Mouse (Mus musculus) kidney, embryonic 14.5 days (tissue): ENCODE results near the gene Dph3. TPM values are rescaled to one million over a fixed set of nuclear protein-coding genes. Genes with fewer than 3 reads are reported as not detected.

Experiments used
- ATAC-seq: fragments of 200-750 bp; cut with Nextera tagmentation; 2 replicates; pipeline ENCODE4 v1.8.0; 2017; ENCODE audit warnings: moderate number of reproducible peaks, mild to moderate bottlenecking, moderate TSS enrichment, moderate library complexity; ENCODE audit not compliant: low FRiP score, low TSS enrichment
- H3K27ac ChIP-seq: fragments of 300-500 bp; sonication (generic); 2 replicates; pipeline ENCODE4 v1.5.1; 2014; ENCODE audit warnings: low read depth, mild to moderate bottlenecking, low read length, moderate library complexity, mixed read lengths
- H3K27me3 ChIP-seq: fragments of 300-500 bp; sonication (generic); 2 replicates; pipeline ENCODE4 v1.6.1; 2014; ENCODE audit warnings: mild to moderate bottlenecking, low read length; ENCODE audit not compliant: control insufficient read depth, insufficient read depth
- H3K36me3 ChIP-seq: fragments of 300-500 bp; sonication (generic); 2 replicates; pipeline ENCODE4 v1.6.1; 2014; ENCODE audit warnings: low read length, mixed read lengths; ENCODE audit not compliant: control insufficient read depth, insufficient read depth
- H3K4me1 ChIP-seq: fragments of 300-500 bp; sonication (generic); 2 replicates; pipeline ENCODE4 v1.6.1; 2014; ENCODE audit warnings: low read length, mixed read lengths; ENCODE audit not compliant: control insufficient read depth, insufficient read depth
- H3K4me2 ChIP-seq: fragments of 300-500 bp; sonication (generic); replicated peaks from 2 replicates; pipeline ENCODE4 v1.6.1; 2014; ENCODE audit warnings: low read depth, mild to moderate bottlenecking, low read length
- H3K4me3 ChIP-seq: fragments of 300-500 bp; sonication (generic); 2 replicates; pipeline ENCODE4 v1.5.1; 2014; ENCODE audit warnings: mild to moderate bottlenecking, low read length
- H3K9ac ChIP-seq: fragments of 300-500 bp; sonication (generic); 2 replicates; pipeline ENCODE4 v1.6.1; 2014; ENCODE audit warnings: low read depth, mild to moderate bottlenecking, low read length, moderate library complexity
- H3K9me3 ChIP-seq: fragments of 300-500 bp; sonication (generic); 2 replicates; pipeline ENCODE4 v1.6.1; 2016; ENCODE audit warnings: low read length; ENCODE audit not compliant: control insufficient read depth
- WGBS: fragments of 180-500 bp; shearing (Covaris S2); extraction: QIAGEN DNeasy Blood & Tissue Kit; methylation state at CpG from one replicate; pipeline ENCODE4 v1.1.7; 2014; 5-methylcytosine and 5-hydroxymethylcytosine counted together
- polyA plus RNA-seq: library from polyadenylated mRNA; unstranded; fragments of >200 nt; fragmentation: Nextera tagmentation; extraction: Ambion mirVana; gene quantifications from 2 replicates; pipeline ENCODE4 v1.2.1, GENCODE M21; 2014

Dph3 gene
- polyA plus RNA-seq, 1 experiment from 2014 or later: 102 TPM

DNA sequence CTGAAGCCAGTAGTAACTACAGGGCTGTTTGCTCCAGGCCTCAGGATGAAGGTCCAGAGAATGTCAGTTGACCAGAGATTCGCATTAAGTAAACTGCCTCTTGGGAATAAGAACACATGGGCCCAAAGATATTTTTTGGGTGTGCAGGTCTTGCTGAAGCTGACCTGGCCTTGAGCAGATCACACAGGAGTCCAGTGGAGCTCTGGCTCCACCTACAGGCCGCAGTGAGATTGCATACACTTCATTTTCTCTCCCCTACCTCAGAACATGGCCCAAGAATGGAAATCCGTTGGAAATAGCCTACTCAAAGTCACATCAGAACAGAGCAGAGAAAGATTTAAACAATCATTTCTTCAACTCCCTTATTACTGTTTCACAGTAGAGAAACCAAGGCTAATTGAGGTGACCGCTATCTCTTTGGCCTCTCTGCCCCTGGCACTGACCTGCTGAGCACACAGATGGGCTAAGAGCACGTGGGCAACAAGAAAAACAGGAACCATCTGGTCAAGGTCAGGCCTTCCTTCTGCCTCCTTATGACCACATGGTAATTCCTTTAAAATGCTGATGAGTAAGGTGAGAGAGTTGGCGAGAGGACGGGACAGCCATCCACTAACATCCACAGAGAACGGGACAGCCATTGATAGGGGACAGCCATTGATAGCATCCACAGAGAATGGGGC lies 8.5 kb downstream of the Dph3 start:
- peaks cover 12% of the 10 kb centered on the region for H3K36me3 ChIP-seq
- H3K4me1 ChIP-seq: 0 out of 2 replicates have a peak, but pooled peaks cover 8% of the 10 kb centered on the region
- WGBS: 42% methylated on average over 8 of the region's 8 CpGs
- no peak overlapping the region for H3K4me2 ChIP-seq
- H3K9me3 ChIP-seq: no peaks in the 10 kb centered on the region
- ATAC-seq: peak; percentile 32; the same call in 1 of the 2 replicates
- H3K27ac ChIP-seq: no peak overlapping the region
- no peaks in the 10 kb centered on the region for H3K27me3 ChIP-seq
- H3K9ac ChIP-seq: no peak overlapping the region
- H3K4me3 ChIP-seq: no peak overlapping the region

DNA sequence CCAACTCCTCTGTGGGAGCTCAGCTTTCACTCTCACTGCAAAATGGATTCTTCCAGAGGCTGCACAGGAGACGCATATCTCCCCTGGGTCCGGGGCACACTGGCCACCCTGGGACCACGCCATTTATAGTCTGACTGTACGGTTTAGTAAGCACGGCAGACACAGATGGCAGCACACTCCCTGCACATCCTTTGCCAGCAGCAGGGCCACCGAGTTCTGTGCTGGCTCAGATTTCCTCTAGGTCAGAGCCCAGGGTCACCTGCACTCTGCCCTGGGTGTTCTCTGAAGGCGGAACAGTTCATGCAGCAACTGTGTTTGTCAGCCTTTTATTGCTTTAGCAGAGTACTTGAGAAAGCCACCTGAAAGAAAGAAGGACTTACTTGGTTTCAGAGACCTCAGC lies 11.6 kb downstream of the Dph3 start:
- Histone ChIP-seq H3K9ac (no peak overlapping the region), H3K4me3 (no peak overlapping the region), H3K9me3 (no peaks in the 10 kb centered on the region), H3K27ac (peak overlapping the region; percentile 64), H3K4me2 (no peak overlapping the region), H3K27me3 (no peaks in the 10 kb centered on the region), H3K36me3 (no peaks in the 10 kb centered on the region), H3K4me1 (0 out of 2 replicates have a peak, but pooled peaks cover 8% of the 10 kb centered on the region)
- WGBS: 25% methylated on average over 7 of the region's 7 CpGs
- ATAC-seq: peak; percentile 89

GRCm38 (mm10) chr14:32073211-32073685 lies 12.3 kb downstream of the Dph3 start:
- H3K27ac ChIP-seq: peak overlapping the region; percentile 64
- H3K9me3 ChIP-seq: no peaks in the 10 kb centered on the region
- no peak overlapping the region for H3K9ac ChIP-seq
- ATAC-seq: no peak
- WGBS: 41% methylated on average over 8 of the region's 8 CpGs
- H3K27me3 ChIP-seq: no peaks in the 10 kb centered on the region
- no peak overlapping the region for H3K4me2 ChIP-seq
- H3K36me3 ChIP-seq: no peaks in the 10 kb centered on the region
- H3K4me3 ChIP-seq: no peak overlapping the region
- 0 out of 2 replicates have a peak, but pooled peaks cover 8% of the 10 kb centered on the region for H3K4me1 ChIP-seq

DNA sequence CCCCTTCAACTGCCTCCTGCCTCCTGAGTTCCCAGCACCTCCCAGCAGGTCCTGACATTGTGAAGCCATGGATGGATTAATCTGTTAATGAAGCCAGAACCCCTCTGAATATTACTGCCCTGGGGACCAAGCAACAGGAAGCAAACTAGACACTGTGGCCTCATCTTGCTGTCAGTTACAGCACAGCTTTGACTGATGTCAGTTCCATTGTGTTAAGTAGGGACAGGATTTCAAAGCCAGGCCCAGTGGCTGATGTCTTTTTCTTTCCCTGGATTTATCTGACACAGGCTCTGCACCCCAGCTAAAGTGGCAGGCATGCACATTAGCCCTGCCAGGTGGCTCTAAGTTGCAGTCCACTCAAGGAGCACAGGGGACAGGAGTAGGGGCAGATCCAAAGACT lies 12.7 kb downstream of the Dph3 start:
- ATAC-seq: no peak
- Histone ChIP-seq H3K4me2 (no peak overlapping the region), H3K9ac (no peak overlapping the region), H3K27ac (peak overlapping the region; percentile 64; the same call in 1 of the 2 replicates), H3K27me3 (no peaks in the 10 kb centered on the region), H3K9me3 (no peaks in the 10 kb centered on the region), H3K4me1 (0 out of 2 replicates have a peak, but pooled peaks cover 8% of the 10 kb centered on the region), H3K4me3 (no peak overlapping the region), H3K36me3 (no peaks in the 10 kb centered on the region)

- Histone ChIP-seq H3K4me2 (no peak overlapping the region), H3K27me3 (no peaks in the 10 kb centered on the region), H3K9ac (no peak overlapping the region), H3K27ac (no peak overlapping the region), H3K4me3 (no peak overlapping the region), H3K9me3 (no peaks in the 10 kb centered on the region), H3K36me3 (no peaks in the 10 kb centered on the region), H3K4me1 (no peaks in the 10 kb centered on the region)
- 90% methylated on average over 4 of the region's 4 CpGs for WGBS
- no peak for ATAC-seq
Measured at GRCm38 (mm10) chr14:32061398-32061797, 24.1 kb downstream of the Dph3 start.

DNA sequence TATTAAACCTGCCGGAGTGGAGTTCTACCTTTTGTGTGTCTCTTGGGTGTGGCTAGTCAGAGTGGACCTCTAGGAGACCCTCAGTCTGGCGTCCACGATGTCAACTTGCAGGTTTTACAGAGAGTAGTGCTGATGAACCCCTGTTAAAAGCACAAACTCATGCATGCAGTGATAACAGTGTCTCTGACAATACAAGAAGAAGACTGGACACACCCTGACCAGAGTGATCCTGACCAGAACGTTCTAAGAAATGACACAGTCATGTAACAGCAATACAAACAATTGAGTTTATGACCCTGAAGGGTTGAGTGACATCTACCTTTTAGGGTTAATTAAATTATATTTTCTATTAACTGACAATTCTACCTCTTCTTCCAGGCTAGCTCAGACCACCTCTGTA lies 27.9 kb downstream of the Dph3 start:
- Histone ChIP-seq H3K36me3 (no peaks in the 10 kb centered on the region), H3K9me3 (no peaks in the 10 kb centered on the region), H3K4me1 (no peaks in the 10 kb centered on the region), H3K27me3 (no peaks in the 10 kb centered on the region), H3K4me2 (no peak overlapping the region), H3K9ac (no peak overlapping the region), H3K27ac (no peak overlapping the region), H3K4me3 (no peak overlapping the region)
- ATAC-seq: no peak
- WGBS: 79% methylated on average over 4 of the region's 4 CpGs

DNA sequence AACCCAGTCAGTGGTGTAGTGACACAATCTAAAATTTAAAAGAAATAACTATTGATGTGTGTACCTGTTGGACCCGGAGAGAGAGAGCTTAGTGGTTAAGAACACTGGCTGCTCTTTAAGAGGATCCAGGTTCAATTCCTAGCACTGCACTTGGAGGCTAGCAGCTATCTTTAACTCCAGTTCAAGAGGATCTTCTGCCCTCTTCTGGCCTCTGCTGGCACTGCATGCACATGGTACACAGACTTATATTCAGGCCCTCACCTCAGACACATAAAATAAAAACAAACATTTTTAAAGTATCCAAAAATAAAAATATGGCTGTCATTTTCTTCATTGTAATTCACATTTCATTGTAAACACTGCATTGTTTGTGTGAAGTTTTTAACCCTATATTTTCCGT lies 28.9 kb downstream of the Dph3 start:
- ATAC-seq: no peak
- Histone ChIP-seq H3K4me1 (no peaks in the 10 kb centered on the region), H3K4me3 (no peak overlapping the region), H3K36me3 (no peaks in the 10 kb centered on the region), H3K4me2 (no peak overlapping the region), H3K9ac (no peak overlapping the region), H3K9me3 (no peaks in the 10 kb centered on the region), H3K27me3 (no peaks in the 10 kb centered on the region), H3K27ac (no peak overlapping the region)
- 97% methylated on average over 2 of the region's 2 CpGs for WGBS

DNA sequence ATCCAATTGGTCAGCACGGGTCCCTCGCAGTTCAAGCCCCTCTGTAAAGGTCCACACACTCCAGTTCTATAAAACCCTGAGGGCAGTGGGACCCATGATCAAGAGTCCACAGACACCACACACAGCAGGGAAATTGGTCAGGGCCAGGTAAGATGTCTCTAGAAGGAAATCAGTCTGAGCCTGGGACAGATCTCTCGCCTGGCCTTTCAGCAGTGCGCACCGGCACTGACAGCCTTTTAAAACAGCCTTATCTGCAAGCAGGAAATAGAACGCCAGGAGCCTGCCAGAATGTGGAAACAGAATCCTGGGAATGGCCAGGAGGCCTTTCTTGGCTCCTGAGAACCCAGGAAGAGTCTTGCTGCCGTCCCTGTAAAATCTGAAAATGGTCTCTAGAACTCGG lies 29.7 kb downstream of the Dph3 start:
- Histone ChIP-seq H3K4me3 (no peak overlapping the region), H3K9me3 (no peaks in the 10 kb centered on the region), H3K36me3 (no peaks in the 10 kb centered on the region), H3K27me3 (no peaks in the 10 kb centered on the region), H3K27ac (no peak overlapping the region), H3K4me1 (no peaks in the 10 kb centered on the region), H3K9ac (no peak overlapping the region), H3K4me2 (no peak overlapping the region)
- ATAC-seq: no peak
- WGBS: 74% methylated on average over 8 of the region's 8 CpGs

DNA sequence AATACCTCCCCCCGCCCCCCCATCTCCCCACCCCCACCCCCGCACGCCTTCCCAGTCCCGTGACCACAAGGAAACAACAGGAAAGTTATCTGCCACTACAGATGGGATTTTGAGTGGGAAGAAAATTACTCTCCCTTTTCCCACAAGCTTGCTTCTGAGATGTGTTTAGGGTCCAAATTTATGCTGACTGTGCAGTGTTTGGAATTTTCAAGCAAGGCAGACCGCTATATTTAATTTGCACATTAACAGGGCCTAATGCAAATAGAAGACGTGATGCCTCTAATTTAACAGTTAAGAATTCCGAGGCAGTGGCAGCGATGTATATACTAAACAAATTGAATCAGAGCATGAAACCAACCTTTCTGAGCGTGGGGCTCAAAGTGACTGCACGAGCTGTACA lies 30.7 kb downstream of the Dph3 start:
- H3K9ac ChIP-seq: no peak overlapping the region
- 70% methylated on average over 10 of the region's 10 CpGs for WGBS
- no peaks in the 10 kb centered on the region for H3K9me3 ChIP-seq
- H3K4me1 ChIP-seq: no peaks in the 10 kb centered on the region
- ATAC-seq: no peak
- H3K4me3 ChIP-seq: no peak overlapping the region
- no peaks in the 10 kb centered on the region for H3K36me3 ChIP-seq
- H3K27me3 ChIP-seq: no peaks in the 10 kb centered on the region
- H3K27ac ChIP-seq: no peak overlapping the region
- H3K4me2 ChIP-seq: no peak overlapping the region
